Mouse (Mus musculus): ENCODE measurements around the gene Apbb1ip.

DNA sequence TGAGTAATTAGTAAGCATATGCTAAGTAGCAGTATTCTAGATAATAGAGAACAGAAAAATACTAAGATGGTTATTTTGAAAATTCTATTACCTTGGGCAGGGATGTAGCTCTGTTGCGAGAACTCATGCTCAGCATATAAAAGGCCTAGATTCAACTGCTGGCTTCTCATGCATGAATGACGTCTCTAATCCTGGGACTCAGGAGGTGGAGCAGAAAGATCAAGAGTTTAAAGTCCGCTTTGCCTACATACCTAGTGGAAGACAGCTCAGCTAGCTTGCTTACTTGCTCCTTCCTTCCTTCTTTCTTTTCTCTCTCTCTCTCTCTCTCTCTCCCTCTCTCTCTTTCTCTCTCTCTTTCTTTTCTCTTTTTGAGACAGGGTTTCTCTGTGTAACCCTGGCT, 140.5 kb downstream of the Apbb1ip start:
- no peak for TF ChIP-seq CTCF (IDR thresholded peaks at IDR 0.05; ENCODE audit: control insufficient read depth, insufficient read depth, insufficient read length)
- TF ChIP-seq MAX (IDR thresholded peaks at IDR 0.05) = no peak
- no peak for TF ChIP-seq MYOG (IDR thresholded peaks at IDR 0.05; ENCODE audit: control insufficient read depth, extremely low read depth, insufficient read length)
- no peak for TF ChIP-seq USF1 (IDR thresholded peaks at IDR 0.05; ENCODE audit: low read depth)
- TF ChIP-seq FOSL1 (IDR thresholded peaks at IDR 0.05; ENCODE audit: insufficient read depth, low read length, poor library complexity, severe bottlenecking) = no peak
- no peak for TF ChIP-seq CEBPB (IDR thresholded peaks at IDR 0.05; ENCODE audit: low read depth)
